Mouse (Mus musculus) megakaryocyte, embryonic 14.5 days (primary cell): Measurements from ENCODE around the gene Coasy.

Experiments used
- FLI1 ChIP-seq: IDR thresholded peaks from 2 replicates; pipeline ENCODE4 v1.6.1; 2012; ENCODE audit warnings: low read length, inconsistent platforms, mixed read lengths
- GATA1 ChIP-seq: IDR thresholded peaks from 3 replicates; pipeline ENCODE4 v1.6.1; 2012; ENCODE audit warnings: mixed read lengths, low read length, inconsistent platforms, borderline replicate concordance

DNA sequence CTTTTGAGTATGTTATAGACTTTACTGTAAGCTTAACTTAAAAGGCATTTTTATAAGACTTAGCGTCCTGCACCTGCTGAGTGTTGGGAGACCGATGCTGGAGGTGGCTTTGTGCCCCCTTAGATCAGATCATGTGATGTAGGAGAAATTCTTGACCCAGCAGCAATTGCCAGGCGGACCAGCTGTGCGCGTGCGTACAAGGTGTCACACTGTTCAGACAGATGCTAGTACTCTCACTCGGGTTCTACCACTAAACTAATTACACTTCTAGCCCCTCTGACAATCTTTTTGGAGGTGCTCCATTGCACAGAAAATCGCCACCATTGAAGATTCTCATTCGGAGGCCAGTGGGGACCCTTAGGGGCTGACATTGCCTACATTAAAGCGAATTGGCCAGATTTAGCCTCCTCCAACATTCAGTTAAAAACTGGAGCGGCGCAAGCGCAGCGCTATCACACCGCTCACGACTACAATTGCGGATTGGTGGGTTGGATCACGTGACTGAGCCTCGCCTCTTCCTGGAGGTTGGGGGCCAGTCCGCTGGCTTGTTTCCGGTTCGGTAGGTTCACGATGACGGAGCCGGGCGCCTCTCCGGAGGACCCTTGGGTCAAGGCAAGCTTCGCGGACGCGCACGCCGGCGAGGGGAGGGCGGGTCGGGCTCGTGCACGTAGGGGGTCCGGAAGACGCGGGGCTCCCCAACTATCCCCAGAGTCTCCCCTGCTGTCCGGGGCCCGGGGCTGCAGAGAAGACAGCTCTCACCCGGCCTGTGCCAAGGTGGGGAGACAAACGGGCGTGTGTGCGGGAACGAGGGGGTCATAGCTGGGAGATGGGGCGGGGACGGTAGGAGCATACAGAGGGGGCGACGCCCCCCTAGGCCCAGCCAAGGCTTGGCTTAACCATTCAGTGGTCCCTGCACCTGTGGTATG lies 4.7 kb downstream of the Coasy start, which contains the start of gene Mlx:
- TF ChIP-seq GATA1, result no peak
- no peak for TF ChIP-seq FLI1
